Mouse (Mus musculus): ENCODE data around the gene Itprid2.

- no peak for TF ChIP-seq CTCF (IDR thresholded peaks at IDR 0.05 in 2 of 3, conservative IDR thresholded peaks at IDR 0.05 in 1 of 3; ENCODE audit: control insufficient read depth in 1 of 3, insufficient read depth in 1 of 3, low read depth in 2 of 3, low read length in 3 of 3, poor library complexity in 1 of 3, severe bottlenecking in 1 of 3)
- TF ChIP-seq ZC3H11A (IDR thresholded peaks at IDR 0.05; ENCODE audit: low read depth, low read length), result no peak
- TF ChIP-seq TAL1 (IDR thresholded peaks at IDR 0.05; ENCODE audit: low read length), result no peak
- TF ChIP-seq USF1 (IDR thresholded peaks at IDR 0.05; ENCODE audit: low read depth, low read length), result no peak
- TF ChIP-seq SIN3A (IDR thresholded peaks at IDR 0.05; ENCODE audit: low read length), result no peak
- TF ChIP-seq MAX (IDR thresholded peaks at IDR 0.05; ENCODE audit: low read length), result no peak
Observed at GRCm38 (mm10) chr2:79606033-79606432, 29.1 kb upstream of the Itprid2 start.
